Mouse (Mus musculus) midbrain, embryonic 13.5 days (tissue): ENCODE results near the gene Mcoln2. TPM values are rescaled to one million over a fixed set of nuclear protein-coding genes. Genes with fewer than 3 reads are reported as not detected.
A peak's percentile ranks its signal among the peaks of the same experiment; 100 is the strongest.

Source experiments
- ATAC-seq: fragments of 200-750 bp; cut with Nextera tagmentation; 2 replicates; pipeline ENCODE4 v1.8.0; 2017; ENCODE audit warnings: mild to moderate bottlenecking, moderate TSS enrichment, moderate library complexity
- H3K27ac ChIP-seq: fragments of 300-500 bp; sonication (generic); 2 replicates; pipeline ENCODE4 v1.5.1; 2015; ENCODE audit warnings: inconsistent platforms, mild to moderate bottlenecking, moderate library complexity
- H3K27me3 ChIP-seq: fragments of 300-500 bp; sonication (generic); 2 replicates; pipeline ENCODE4 v1.6.1; 2015; ENCODE audit warnings: mild to moderate bottlenecking, inconsistent platforms
- H3K36me3 ChIP-seq: fragments of 300-500 bp; sonication (generic); 2 replicates; pipeline ENCODE4 v1.6.1; 2015; ENCODE audit warnings: mild to moderate bottlenecking, inconsistent platforms
- H3K4me1 ChIP-seq: fragments of 300-500 bp; sonication (generic); replicated peaks from 2 replicates; pipeline ENCODE4 v1.6.1; 2015; ENCODE audit warnings: inconsistent platforms
- H3K4me2 ChIP-seq: fragments of 300-500 bp; sonication (generic); replicated peaks from 2 replicates; pipeline ENCODE4 v1.6.1; 2015; ENCODE audit warnings: moderate library complexity, mild to moderate bottlenecking, inconsistent platforms
- H3K4me3 ChIP-seq: fragments of 300-500 bp; sonication (generic); replicated peaks from 2 replicates; pipeline ENCODE4 v1.5.1; 2015; ENCODE audit warnings: mild to moderate bottlenecking, inconsistent platforms
- H3K9ac ChIP-seq: fragments of 300-500 bp; sonication (generic); replicated peaks from 2 replicates; pipeline ENCODE4 v1.6.1; 2015; ENCODE audit warnings: mild to moderate bottlenecking, inconsistent platforms
- H3K9me3 ChIP-seq: fragments of 300-500 bp; sonication (generic); 2 replicates; pipeline ENCODE4 v1.6.1; 2016; ENCODE audit warnings: mild to moderate bottlenecking, inconsistent platforms
- WGBS: fragments of 180-500 bp; shearing (Covaris S2); methylation state at CpG from one replicate; pipeline ENCODE4 v1.1.7; 2015; 5-methylcytosine and 5-hydroxymethylcytosine counted together
- polyA plus RNA-seq: library from polyadenylated mRNA; unstranded; fragments of >200 nt; fragmentation: Nextera tagmentation; extraction: Ambion mirVana; gene quantifications from 2 replicates; pipeline ENCODE4 v1.2.1, GENCODE M21; 2015

Mcoln2 gene
- polyA plus RNA-seq, 1 experiment from 2014 or later = 0.35 TPM

GRCm38 (mm10) chr3:146150058-146150400, 396 bp downstream of the Mcoln2 start:
- peak overlapping the region; percentile 59 for H3K9ac ChIP-seq
- H3K27me3 ChIP-seq = peaks cover 45% of the 10 kb centered on the region
- H3K4me3 ChIP-seq = peak overlapping the region; percentile 44
- WGBS = 1% methylated on average over 26 of the region's 26 CpGs
- peak overlapping the region; percentile 86 for H3K4me2 ChIP-seq
- no peak overlapping the region for H3K27ac ChIP-seq
- ATAC-seq = peak; percentile 65; the same call in 1 of the 2 replicates
- no peaks in the 10 kb centered on the region for H3K36me3 ChIP-seq
- H3K4me1 ChIP-seq = peaks cover 19% of the 10 kb centered on the region
- no peaks in the 10 kb centered on the region for H3K9me3 ChIP-seq

- Histone ChIP-seq H3K4me3 (peak overlapping the region; percentile 44; the same call in 1 of the 2 replicates), H3K9me3 (no peaks in the 10 kb centered on the region), H3K4me1 (peaks cover 19% of the 10 kb centered on the region), H3K27ac (no peak overlapping the region), H3K36me3 (no peaks in the 10 kb centered on the region), H3K9ac (no peak overlapping the region), H3K4me2 (peak overlapping the region; percentile 86), H3K27me3 (peaks cover 45% of the 10 kb centered on the region)
- no peak for ATAC-seq
- WGBS = 34% methylated on average over 11 of the region's 11 CpGs
These were observed 927 bp downstream of the Mcoln2 start for GRCm38 (mm10) chr3:146150560-146150959.

DNA sequence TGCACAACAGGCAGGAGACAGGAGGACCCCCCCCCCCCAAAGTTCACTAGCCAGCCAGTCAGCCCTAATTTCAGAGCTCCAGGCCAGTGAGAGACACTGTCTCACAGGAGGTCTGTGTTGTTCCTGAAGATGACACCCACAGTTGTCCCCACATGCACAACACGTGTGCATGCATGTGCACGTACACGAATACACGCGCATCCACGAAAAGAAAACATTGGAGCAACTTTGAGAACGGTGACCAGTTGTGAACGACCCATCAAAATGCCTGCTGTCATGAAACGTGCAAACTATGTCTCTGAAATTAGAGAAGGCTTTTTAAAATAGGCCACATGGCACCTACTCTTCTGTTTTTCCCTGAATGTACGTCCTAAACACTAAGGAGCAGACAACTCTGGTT, 1.7 kb downstream of the Mcoln2 start:
- Histone ChIP-seq H3K27me3 (peaks cover 45% of the 10 kb centered on the region), H3K27ac (no peak overlapping the region), H3K9ac (no peak overlapping the region), H3K9me3 (no peaks in the 10 kb centered on the region), H3K4me2 (no peak overlapping the region), H3K4me1 (peaks cover 19% of the 10 kb centered on the region), H3K36me3 (no peaks in the 10 kb centered on the region), H3K4me3 (no peak overlapping the region)
- no peak for ATAC-seq
- WGBS = 95% methylated on average over 10 of the region's 10 CpGs

- WGBS = 93% methylated on average over 8 of the region's 8 CpGs
- Histone ChIP-seq H3K4me3 (no peak overlapping the region), H3K9ac (no peak overlapping the region), H3K9me3 (no peaks in the 10 kb centered on the region), H3K27ac (no peak overlapping the region), H3K36me3 (no peaks in the 10 kb centered on the region), H3K4me1 (peaks cover 19% of the 10 kb centered on the region), H3K4me2 (no peak overlapping the region), H3K27me3 (peaks cover 45% of the 10 kb centered on the region)
- no peak for ATAC-seq
These were observed 2.1 kb downstream of the Mcoln2 start for GRCm38 (mm10) chr3:146151755-146152154.

DNA sequence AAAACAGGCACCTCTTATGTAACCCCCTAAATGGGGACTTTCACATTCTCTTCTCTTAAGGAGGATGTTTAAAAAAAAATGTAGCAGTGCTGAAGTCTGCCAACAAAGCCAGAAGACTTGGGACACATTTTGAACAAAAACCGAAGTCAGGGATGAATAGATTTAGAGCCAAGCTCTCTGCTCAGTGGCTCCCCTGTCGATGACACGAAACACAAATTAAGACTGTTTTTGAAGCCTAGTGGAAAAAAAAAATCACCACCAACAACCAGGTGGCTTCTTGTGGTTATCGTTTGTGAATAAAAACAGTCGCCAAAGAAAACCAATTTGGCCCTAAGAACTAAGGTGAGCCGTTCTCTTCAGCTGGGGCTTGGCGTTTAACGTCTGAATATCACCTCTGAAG, 2.7 kb downstream of the Mcoln2 start:
- peaks cover 19% of the 10 kb centered on the region for H3K4me1 ChIP-seq
- no peak overlapping the region for H3K9ac ChIP-seq
- ATAC-seq = no peak
- no peak overlapping the region for H3K4me3 ChIP-seq
- no peaks in the 10 kb centered on the region for H3K9me3 ChIP-seq
- peaks cover 45% of the 10 kb centered on the region for H3K27me3 ChIP-seq
- H3K4me2 ChIP-seq = no peak overlapping the region
- no peak overlapping the region for H3K27ac ChIP-seq
- no peaks in the 10 kb centered on the region for H3K36me3 ChIP-seq
- WGBS = 89% methylated on average over 8 of the region's 8 CpGs

- H3K36me3 ChIP-seq = no peaks in the 10 kb centered on the region
- no peak overlapping the region for H3K4me3 ChIP-seq
- H3K9ac ChIP-seq = no peak overlapping the region
- 79% methylated on average over 2 of the region's 2 CpGs for WGBS
- H3K27me3 ChIP-seq = peaks cover 45% of the 10 kb centered on the region
- no peak overlapping the region for H3K4me2 ChIP-seq
- no peak overlapping the region for H3K27ac ChIP-seq
- peaks cover 19% of the 10 kb centered on the region for H3K4me1 ChIP-seq
- H3K9me3 ChIP-seq = no peaks in the 10 kb centered on the region
- ATAC-seq = no peak
These were observed 3.3 kb downstream of the Mcoln2 start for GRCm38 (mm10) chr3:146152913-146153312.

GRCm38 (mm10) chr3:146153862-146154611, 4.4 kb downstream of the Mcoln2 start:
- 31% methylated on average over 12 of the region's 12 CpGs for WGBS
- Histone ChIP-seq H3K4me2 (peak overlapping the region; percentile 20), H3K4me1 (peaks cover 19% of the 10 kb centered on the region), H3K27me3 (peaks cover 41% of the 10 kb centered on the region), H3K36me3 (no peaks in the 10 kb centered on the region), H3K27ac (no peak overlapping the region), H3K9me3 (no peaks in the 10 kb centered on the region), H3K9ac (no peak overlapping the region), H3K4me3 (no peak overlapping the region)
- 0 out of 2 replicates have a peak, but pooled peaks have one; percentile 62 for ATAC-seq

GRCm38 (mm10) chr3:146155628-146156576, 6.3 kb downstream of the Mcoln2 start:
- peaks cover 6% of the 10 kb centered on the region for H3K4me1 ChIP-seq
- no peak overlapping the region for H3K4me2 ChIP-seq
- no peaks in the 10 kb centered on the region for H3K36me3 ChIP-seq
- no peak overlapping the region for H3K9ac ChIP-seq
- 86% methylated on average over 13 of the region's 13 CpGs for WGBS
- H3K4me3 ChIP-seq = no peak overlapping the region
- H3K27ac ChIP-seq = no peak overlapping the region
- peaks cover 22% of the 10 kb centered on the region for H3K27me3 ChIP-seq
- ATAC-seq = no peak
- H3K9me3 ChIP-seq = no peaks in the 10 kb centered on the region

GRCm38 (mm10) chr3:146156811-146157210, 7.2 kb downstream of the Mcoln2 start:
- H3K4me2 ChIP-seq = no peak overlapping the region
- no peaks in the 10 kb centered on the region for H3K36me3 ChIP-seq
- H3K9me3 ChIP-seq = no peaks in the 10 kb centered on the region
- no peak overlapping the region for H3K4me3 ChIP-seq
- ATAC-seq = no peak
- peaks cover 6% of the 10 kb centered on the region for H3K4me1 ChIP-seq
- H3K9ac ChIP-seq = no peak overlapping the region
- 80% methylated on average over 2 of the region's 2 CpGs for WGBS
- peaks cover 13% of the 10 kb centered on the region for H3K27me3 ChIP-seq
- H3K27ac ChIP-seq = no peak overlapping the region

DNA sequence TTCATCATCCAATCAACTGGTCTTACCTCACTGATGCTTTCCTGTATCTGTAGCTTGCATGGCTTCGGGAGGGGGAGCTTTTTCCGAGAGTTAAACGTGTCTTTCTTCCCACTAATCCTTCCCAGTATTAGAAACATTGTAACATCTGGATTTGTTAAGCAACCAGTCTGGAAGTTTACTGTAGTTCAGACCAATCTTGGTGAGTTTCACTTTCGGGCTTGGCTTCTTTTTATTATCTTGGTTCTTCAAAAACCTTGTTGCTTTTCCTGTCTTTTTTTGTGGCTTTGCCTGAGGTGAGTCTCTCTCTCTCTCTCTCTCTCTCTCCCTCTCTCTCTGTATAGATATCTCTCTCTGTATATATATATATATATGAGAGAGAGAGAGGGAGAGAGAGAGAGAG, 8.4 kb downstream of the Mcoln2 start:
- Histone ChIP-seq H3K9ac (no peak overlapping the region), H3K4me3 (no peak overlapping the region), H3K27ac (no peak overlapping the region), H3K9me3 (no peaks in the 10 kb centered on the region), H3K36me3 (no peaks in the 10 kb centered on the region), H3K4me1 (peaks cover 6% of the 10 kb centered on the region), H3K27me3 (0 out of 2 replicates have a peak, but pooled peaks cover 2% of the 10 kb centered on the region), H3K4me2 (no peak overlapping the region)
- 84% methylated on average over 4 of the region's 4 CpGs for WGBS
- ATAC-seq = no peak

GRCm38 (mm10) chr3:146159360-146159759, 9.7 kb downstream of the Mcoln2 start:
- Histone ChIP-seq H3K9ac (no peak overlapping the region), H3K27ac (no peak overlapping the region), H3K4me3 (no peak overlapping the region), H3K4me2 (no peak overlapping the region), H3K9me3 (no peaks in the 10 kb centered on the region), H3K4me1 (no peaks in the 10 kb centered on the region), H3K27me3 (no peaks in the 10 kb centered on the region), H3K36me3 (no peaks in the 10 kb centered on the region)
- no peak for ATAC-seq
- 90% methylated on average over 2 of the region's 2 CpGs for WGBS

GRCm38 (mm10) chr3:146162197-146162596, 12.6 kb downstream of the Mcoln2 start:
- H3K4me2 ChIP-seq = no peak overlapping the region
- no peaks in the 10 kb centered on the region for H3K4me1 ChIP-seq
- ATAC-seq = no peak
- H3K9me3 ChIP-seq = no peaks in the 10 kb centered on the region
- no peak overlapping the region for H3K4me3 ChIP-seq
- H3K9ac ChIP-seq = no peak overlapping the region
- no peaks in the 10 kb centered on the region for H3K36me3 ChIP-seq
- WGBS = 81% methylated on average over 4 of the region's 4 CpGs
- no peak overlapping the region for H3K27ac ChIP-seq
- H3K27me3 ChIP-seq = no peaks in the 10 kb centered on the region
